Mouse (Mus musculus) thymus, adult 2 months (tissue): Measurements from ENCODE around the gene Tnk2. TPM values are rescaled to one million over a fixed set of nuclear protein-coding genes. Genes with fewer than 3 reads are reported as not detected.

Experiments used
- DNase-seq: peaks from one replicate; pipeline ENCODE4 v3.0.0; 2021
- H3K27ac ChIP-seq: fragments of 200-500 bp; 2 replicates; pipeline ENCODE4 v1.5.1; 2012; ENCODE audit warnings: low read length, control low read depth; ENCODE audit not compliant: control insufficient read depth, insufficient read depth
- H3K27me3 ChIP-seq: fragments of 200-500 bp; 2 replicates; pipeline ENCODE4 v1.6.1; 2012; ENCODE audit warnings: mild to moderate bottlenecking, low read length, moderate library complexity, mixed read lengths; ENCODE audit not compliant: control insufficient read depth, insufficient read depth
- H3K36me3 ChIP-seq: fragments of 200-500 bp; 2 replicates; pipeline ENCODE4 v1.6.1; 2012; ENCODE audit warnings: mild to moderate bottlenecking, low read length, moderate library complexity; ENCODE audit not compliant: control insufficient read depth, insufficient read depth
- H3K4me1 ChIP-seq: fragments of 200-500 bp; replicated peaks from 2 replicates; pipeline ENCODE4 v1.6.1; 2012; ENCODE audit warnings: low read length; ENCODE audit not compliant: control insufficient read depth, insufficient read depth
- H3K4me3 ChIP-seq: fragments of 200-500 bp; 2 replicates; pipeline ENCODE4 v1.5.1; 2012; ENCODE audit warnings: mild to moderate bottlenecking, low read length, control low read depth, moderate library complexity; ENCODE audit not compliant: control insufficient read depth, insufficient read depth
- CTCF ChIP-seq: fragments of 200-500 bp; IDR thresholded peaks from 2 replicates; pipeline ENCODE4 v1.5.1; 2012; ENCODE audit warnings: mild to moderate bottlenecking, control low read depth, low read length, moderate library complexity, borderline replicate concordance; ENCODE audit not compliant: control insufficient read depth, poor library complexity, insufficient read depth; ENCODE audit errors: extremely low read depth
- POLR2A ChIP-seq: fragments of 200-500 bp; IDR thresholded peaks from 2 replicates; pipeline ENCODE4 v1.6.1; 2012; ENCODE audit warnings: mild to moderate bottlenecking, low read length, control low read depth, moderate library complexity; ENCODE audit not compliant: control insufficient read depth, poor library complexity, insufficient read depth; ENCODE audit errors: extremely low read depth
- WGBS: fragments of 180-500 bp; shearing (Covaris S2); methylation state at CpG from one replicate; pipeline ENCODE4 v1.1.7; 2018; 5-methylcytosine and 5-hydroxymethylcytosine counted together
- polyA plus RNA-seq: library from polyadenylated mRNA; depleted of rRNA; stranded (reverse); fragments of >200 nt; gene quantifications from 2 replicates; pipeline ENCODE4 v1.2.3, GENCODE M21; 2012

Tnk2 gene
- polyA plus RNA-seq, 1 experiment: 479 TPM

DNA sequence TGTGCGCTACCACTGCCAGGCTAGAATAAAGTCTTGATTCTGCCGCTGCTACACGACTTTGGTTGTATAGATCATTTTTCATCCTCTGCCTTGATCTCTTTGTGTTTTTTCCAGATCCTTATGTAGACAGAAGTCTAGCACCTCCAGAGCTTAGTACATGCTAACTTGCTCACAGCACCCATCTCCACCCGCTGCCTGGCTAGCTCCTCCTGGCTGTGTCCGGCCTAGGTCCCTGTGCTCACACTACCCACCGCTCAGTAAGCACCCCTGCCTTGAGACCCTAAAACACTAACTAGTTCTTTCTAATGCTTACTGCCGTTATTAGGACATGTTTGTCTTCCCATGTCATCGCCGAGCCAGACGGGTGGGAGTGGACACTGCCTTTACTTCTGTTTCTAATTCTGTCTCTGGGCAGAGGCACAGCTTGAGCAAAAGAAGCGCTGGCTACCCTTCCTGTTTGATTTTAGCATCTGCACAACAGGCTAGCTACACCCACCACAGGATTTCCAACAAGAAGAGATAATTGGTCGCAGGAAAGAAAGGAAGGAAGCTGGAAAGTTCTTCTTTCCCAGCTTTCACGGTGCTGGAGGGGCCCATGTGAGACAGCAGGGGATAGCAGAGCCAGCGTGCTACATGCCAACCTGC is 66.9 kb downstream of the Tnk2 start:
- peaks cover 26% of the 10 kb centered on the region for H3K4me1 ChIP-seq
- no peaks in the 10 kb centered on the region for H3K36me3 ChIP-seq
- 82% methylated on average over 14 of the region's 14 CpGs for WGBS
- no peak for DNase-seq
- no peaks in the 10 kb centered on the region; the same call in 1 of the 2 replicates for H3K27me3 ChIP-seq
- H3K4me3 ChIP-seq: no peak overlapping the region
- TF ChIP-seq CTCF (no peak), POLR2A (no peak)
- H3K27ac ChIP-seq: no peak overlapping the region

GRCm38 (mm10) chr16:32712202-32712601 is 68.5 kb downstream of the Tnk2 start:
- WGBS: 93% methylated on average over 11 of the region's 11 CpGs
- no peak for DNase-seq
- H3K27me3 ChIP-seq: no peaks in the 10 kb centered on the region; the same call in 1 of the 2 replicates
- H3K36me3 ChIP-seq: no peaks in the 10 kb centered on the region
- TF ChIP-seq CTCF: no peak
- TF ChIP-seq POLR2A: no peak
- no peak overlapping the region for H3K27ac ChIP-seq
- no peak overlapping the region for H3K4me3 ChIP-seq
- peaks cover 22% of the 10 kb centered on the region for H3K4me1 ChIP-seq

GRCm38 (mm10) chr16:32713556-32713955 is 69.9 kb downstream of the Tnk2 start:
- TF ChIP-seq CTCF: no peak
- TF ChIP-seq POLR2A: no peak
- 87% methylated on average over 6 of the region's 6 CpGs for WGBS
- no peaks in the 10 kb centered on the region; the same call in 1 of the 2 replicates for H3K27me3 ChIP-seq
- peaks cover 10% of the 10 kb centered on the region for H3K4me1 ChIP-seq
- no peak overlapping the region for H3K4me3 ChIP-seq
- no peaks in the 10 kb centered on the region for H3K36me3 ChIP-seq
- no peak overlapping the region for H3K27ac ChIP-seq
- DNase-seq: no peak

DNA sequence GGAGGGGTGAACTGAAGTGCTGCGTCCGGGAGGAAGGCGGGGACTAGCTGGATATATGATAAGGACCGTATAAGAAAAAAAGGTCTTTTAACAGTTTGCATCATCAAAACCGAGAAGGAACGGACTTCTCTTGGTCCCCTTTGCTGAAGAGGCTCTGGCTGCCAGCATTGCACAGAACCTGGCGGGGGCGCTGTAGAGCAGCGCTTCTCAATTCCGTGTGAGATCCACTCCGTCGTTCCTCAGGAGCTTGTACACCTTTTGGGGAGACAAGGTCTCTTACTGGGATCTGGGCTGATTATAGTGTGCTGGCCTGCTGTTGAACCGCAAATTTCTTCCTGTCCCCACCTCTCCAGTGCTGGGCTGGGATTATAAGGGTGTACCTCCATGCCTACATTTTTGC is 71.7 kb downstream of the Tnk2 start:
- DNase-seq: no peak
- no peak overlapping the region for H3K4me3 ChIP-seq

DNA sequence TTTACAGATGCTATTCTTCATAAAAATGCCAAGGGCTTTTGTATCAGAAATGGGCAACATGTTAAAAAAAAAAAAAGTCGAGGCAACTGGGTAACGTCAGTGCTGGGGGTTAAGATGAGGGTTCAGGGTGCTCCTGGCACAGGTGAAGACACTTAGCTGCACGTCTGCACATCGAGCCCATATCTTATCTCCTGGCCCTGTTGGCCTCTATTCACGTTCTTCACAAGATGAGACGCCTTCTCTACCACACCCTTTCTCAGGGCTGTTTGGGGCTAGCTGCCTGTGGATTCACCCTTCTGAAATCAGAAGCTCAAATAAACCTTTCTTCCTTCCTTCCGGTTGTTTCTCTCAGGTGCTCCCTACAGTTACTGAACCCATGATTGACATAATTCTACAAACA is 79.5 kb downstream of the Tnk2 start:
- whole genome bisulfite sequencing: 92% methylated on average over 7 of the region's 7 CpGs
- TF ChIP-seq CTCF (no peak), POLR2A (no peak)
- no peaks in the 10 kb centered on the region for H3K4me1 ChIP-seq
- no peak for DNase-seq
- no peak overlapping the region for H3K27ac ChIP-seq
- H3K4me3 ChIP-seq: no peak overlapping the region
- H3K36me3 ChIP-seq: no peaks in the 10 kb centered on the region
- H3K27me3 ChIP-seq: no peaks in the 10 kb centered on the region

More for the DNA sequence above, 71.7 kb downstream of the Tnk2 start:
- WGBS: 38% methylated on average over 13 of the region's 13 CpGs
- H3K27me3 ChIP-seq: no peaks in the 10 kb centered on the region; the same call in 1 of the 2 replicates
- H3K27ac ChIP-seq: no peak overlapping the region
- no peak for TF ChIP-seq POLR2A
- TF ChIP-seq CTCF: 0 out of 2 replicates have a peak, but pooled peaks have one; percentile 24
- no peaks in the 10 kb centered on the region for H3K36me3 ChIP-seq
- 0 out of 2 replicates have a peak, but pooled peaks cover 2% of the 10 kb centered on the region for H3K4me1 ChIP-seq

- TF ChIP-seq CTCF: no peak
- TF ChIP-seq POLR2A: no peak
- no peak for DNase-seq
- Histone ChIP-seq H3K4me3 (no peak overlapping the region), H3K27ac (no peak overlapping the region), H3K36me3 (no peaks in the 10 kb centered on the region), H3K27me3 (no peaks in the 10 kb centered on the region), H3K4me1 (no peaks in the 10 kb centered on the region)
- WGBS: 93% methylated on average over 4 of the region's 4 CpGs
Measured at GRCm38 (mm10) chr16:32723767-32724166, 80.1 kb downstream of the Tnk2 start.
